Mouse (Mus musculus): ENCODE measurements at regions not wholly inside any gene's neighbourhood (a gene's known extent, or its start where the extent isn't known, plus 50 kb on each side); places are given as distances from the start of the nearest gene placed in this dataset.
A peak's percentile ranks its signal among the peaks of the same experiment; 100 is the strongest.

DNA sequence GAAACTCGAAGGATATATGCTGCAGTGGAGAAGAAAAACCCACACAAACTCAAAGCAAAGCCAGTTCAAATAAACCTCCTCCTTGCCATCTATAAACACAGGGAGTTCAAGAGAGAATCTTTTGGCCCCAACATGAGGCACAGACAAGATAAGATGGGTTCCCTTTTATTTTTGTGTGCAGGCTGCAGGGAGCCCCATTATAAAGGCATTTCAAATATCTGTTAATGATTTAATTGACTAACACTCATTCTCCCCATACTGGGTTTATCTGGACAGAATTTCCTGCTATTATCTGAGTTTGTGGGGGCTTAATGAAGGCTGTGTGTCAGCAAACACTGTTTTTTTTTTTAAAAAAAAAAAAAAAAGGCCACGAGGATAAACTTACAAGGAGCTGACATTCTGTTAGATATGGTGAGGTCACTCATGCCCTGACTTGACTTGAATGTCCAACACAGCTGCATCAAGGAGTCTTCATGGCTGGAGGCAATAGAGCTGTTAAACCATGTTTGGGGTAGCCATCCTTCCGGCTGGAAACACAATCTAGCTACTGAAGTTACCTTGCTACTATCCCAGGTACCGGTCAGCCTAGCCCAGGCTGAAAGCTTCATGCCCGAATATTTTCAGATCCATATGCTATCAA is 423.8 kb downstream of the Wdr11 start:
- DNase-seq (ENCODE audit: low read depth) = no peak
- TF ChIP-seq CTCF (IDR thresholded peaks at IDR 0.05; ENCODE audit: borderline replicate concordance, extremely low read depth, insufficient read depth, insufficient read length) (no peak), POLR2A (IDR thresholded peaks at IDR 0.05; ENCODE audit: borderline replicate concordance, extremely low read depth, insufficient read depth, insufficient read length, poor library complexity, severe bottlenecking) (no peak)

DNA sequence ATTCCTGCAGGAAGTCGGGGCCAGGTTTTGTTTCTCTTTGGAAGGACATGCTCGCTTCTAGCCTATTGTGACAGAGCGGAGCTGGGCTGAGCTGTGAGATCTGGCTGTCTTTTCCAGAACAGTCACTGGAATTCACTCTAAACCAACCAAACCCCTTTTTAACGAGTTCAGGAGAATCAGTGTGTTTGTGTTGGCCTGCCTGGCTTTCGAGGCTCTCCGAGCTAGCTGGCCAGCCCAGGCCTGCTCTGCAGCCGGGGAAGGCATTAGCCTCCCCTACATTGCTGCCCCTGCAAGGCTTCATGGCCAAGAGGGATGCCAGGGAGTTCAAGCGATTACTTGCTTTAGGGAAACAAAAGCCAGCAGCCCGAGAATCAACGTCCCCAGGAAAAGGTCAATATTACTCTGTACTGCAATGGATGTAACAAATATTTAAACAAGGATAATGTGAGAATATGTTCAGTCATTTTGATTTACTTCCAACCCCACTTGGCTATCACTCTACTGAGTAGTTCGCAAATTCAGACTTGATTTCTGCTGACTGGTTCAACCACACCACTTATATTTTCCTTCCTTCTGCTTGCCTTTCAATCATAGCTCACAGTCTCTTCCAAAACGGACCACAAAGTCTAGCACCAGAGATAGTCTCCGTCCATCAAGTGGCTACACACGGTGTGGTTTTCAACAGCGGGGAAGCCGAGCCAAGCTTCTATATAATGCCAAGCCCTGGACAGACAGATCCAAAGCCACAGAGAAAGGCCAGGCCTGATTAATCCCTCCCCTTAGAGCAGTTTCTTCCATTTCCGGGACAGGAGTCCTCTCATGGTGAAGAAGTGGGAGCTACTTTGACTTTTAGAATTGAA is 424.6 kb downstream of the Wdr11 start:
- TF ChIP-seq CTCF (IDR thresholded peaks at IDR 0.05; ENCODE audit: borderline replicate concordance, extremely low read depth, insufficient read depth, insufficient read length) (no peak), POLR2A (IDR thresholded peaks at IDR 0.05; ENCODE audit: borderline replicate concordance, extremely low read depth, insufficient read depth, insufficient read length, poor library complexity, severe bottlenecking) (no peak)

DNA sequence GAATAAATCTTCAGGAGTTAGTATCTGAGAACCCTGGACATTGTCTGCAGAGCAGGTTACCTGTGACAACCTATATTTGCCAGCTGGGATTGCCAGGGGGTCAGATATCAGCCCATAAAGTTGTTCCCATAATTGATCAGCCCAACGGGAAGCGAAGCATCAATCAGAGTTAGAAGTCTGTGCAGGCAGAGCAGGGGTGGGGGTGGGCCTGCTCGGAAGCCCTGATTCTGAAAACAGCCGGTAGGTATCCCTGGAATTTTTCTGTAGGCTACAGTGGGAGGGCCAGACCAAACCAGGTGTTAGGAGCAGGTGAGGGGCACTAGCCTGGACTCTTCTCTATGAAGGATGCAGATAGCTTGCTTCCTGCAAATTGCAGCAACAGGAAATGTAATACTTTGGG is 427.2 kb downstream of the Wdr11 start:
- TF ChIP-seq CTCF (IDR thresholded peaks at IDR 0.05; ENCODE audit: borderline replicate concordance, extremely low read depth, insufficient read depth, insufficient read length) (no peak), POLR2A (IDR thresholded peaks at IDR 0.05; ENCODE audit: borderline replicate concordance, extremely low read depth, insufficient read depth, insufficient read length, poor library complexity, severe bottlenecking) (no peak)
- DNase-seq (ENCODE audit: low read depth) = no peak

More for the DNA sequence above, 424.6 kb downstream of the Wdr11 start:
- DNase-seq (ENCODE audit: low read depth) = no peak

DNA sequence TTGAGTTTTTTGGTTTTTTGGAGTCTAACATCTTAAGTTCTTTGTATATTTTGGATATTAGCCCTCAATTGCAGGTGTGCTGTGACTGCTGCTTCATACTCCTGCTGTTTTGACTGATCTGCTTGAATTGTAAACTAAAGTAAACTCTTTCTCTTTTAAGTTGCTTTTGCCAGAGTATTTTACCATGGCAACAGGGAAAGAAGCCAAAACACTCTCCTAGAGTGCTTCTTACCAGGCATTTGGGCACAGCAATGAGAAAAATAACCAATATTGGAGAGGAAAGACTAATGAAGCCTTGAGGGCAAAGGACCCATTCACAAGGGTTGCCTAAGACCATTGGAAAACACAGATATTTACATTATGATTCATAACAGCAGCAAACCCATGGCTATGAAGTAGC is 437.3 kb downstream of the Wdr11 start:
- TF ChIP-seq CTCF (IDR thresholded peaks at IDR 0.05; ENCODE audit: borderline replicate concordance, extremely low read depth, insufficient read depth, insufficient read length) = no peak
- TF ChIP-seq POLR2A (IDR thresholded peaks at IDR 0.05; ENCODE audit: borderline replicate concordance, extremely low read depth, insufficient read depth, insufficient read length, poor library complexity, severe bottlenecking) = no peak
- DNase-seq (ENCODE audit: low read depth) = peak; percentile 72

DNA sequence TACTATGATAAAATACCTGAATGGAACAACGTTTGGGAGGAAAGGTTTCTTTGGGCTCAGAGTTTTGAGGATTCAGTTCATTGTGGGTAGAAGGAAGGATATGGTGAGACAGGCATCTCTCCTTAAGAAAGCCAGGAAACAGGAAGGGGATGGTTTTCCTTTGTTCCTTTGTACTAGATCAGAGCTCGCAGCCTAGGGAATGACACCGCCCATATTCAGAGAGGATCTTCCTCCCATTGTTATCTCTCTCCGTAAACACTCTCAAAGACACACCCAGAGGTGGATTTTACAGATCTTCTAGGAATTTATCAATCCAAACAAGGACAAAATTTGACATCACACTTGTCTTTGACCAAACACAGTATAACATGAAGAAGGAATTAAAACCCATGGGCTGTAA is 439.0 kb downstream of the Wdr11 start:
- DNase-seq (ENCODE audit: low read depth) = no peak
- no peak for TF ChIP-seq POLR2A (IDR thresholded peaks at IDR 0.05; ENCODE audit: borderline replicate concordance, extremely low read depth, insufficient read depth, insufficient read length, poor library complexity, severe bottlenecking)
- TF ChIP-seq CTCF (IDR thresholded peaks at IDR 0.05; ENCODE audit: borderline replicate concordance, extremely low read depth, insufficient read depth, insufficient read length) = no peak

DNA sequence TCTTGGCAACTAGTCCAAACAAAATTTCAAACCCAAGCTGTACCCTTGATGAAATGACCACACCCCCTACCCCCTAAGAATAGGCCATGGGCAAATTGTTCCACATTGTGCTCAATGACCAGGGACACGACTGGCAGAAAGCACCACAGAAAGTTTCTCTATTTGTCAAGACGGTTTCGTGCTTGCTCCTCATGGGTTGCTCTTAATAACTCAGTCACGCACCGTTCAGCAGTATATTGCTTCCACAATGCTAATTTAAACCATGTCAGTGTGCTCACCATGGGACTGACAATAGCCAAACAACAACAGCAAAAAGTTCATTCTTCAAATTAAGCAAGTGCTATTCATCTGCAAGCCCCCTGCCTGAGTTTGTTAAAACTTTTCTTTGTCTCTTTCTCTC is 444.6 kb downstream of the Wdr11 start:
- TF ChIP-seq POLR2A (IDR thresholded peaks at IDR 0.05; ENCODE audit: borderline replicate concordance, extremely low read depth, insufficient read depth, insufficient read length, poor library complexity, severe bottlenecking) = no peak
- no peak for TF ChIP-seq CTCF (IDR thresholded peaks at IDR 0.05; ENCODE audit: borderline replicate concordance, extremely low read depth, insufficient read depth, insufficient read length)
- peak; percentile 16 for DNase-seq (ENCODE audit: low read depth)

DNA sequence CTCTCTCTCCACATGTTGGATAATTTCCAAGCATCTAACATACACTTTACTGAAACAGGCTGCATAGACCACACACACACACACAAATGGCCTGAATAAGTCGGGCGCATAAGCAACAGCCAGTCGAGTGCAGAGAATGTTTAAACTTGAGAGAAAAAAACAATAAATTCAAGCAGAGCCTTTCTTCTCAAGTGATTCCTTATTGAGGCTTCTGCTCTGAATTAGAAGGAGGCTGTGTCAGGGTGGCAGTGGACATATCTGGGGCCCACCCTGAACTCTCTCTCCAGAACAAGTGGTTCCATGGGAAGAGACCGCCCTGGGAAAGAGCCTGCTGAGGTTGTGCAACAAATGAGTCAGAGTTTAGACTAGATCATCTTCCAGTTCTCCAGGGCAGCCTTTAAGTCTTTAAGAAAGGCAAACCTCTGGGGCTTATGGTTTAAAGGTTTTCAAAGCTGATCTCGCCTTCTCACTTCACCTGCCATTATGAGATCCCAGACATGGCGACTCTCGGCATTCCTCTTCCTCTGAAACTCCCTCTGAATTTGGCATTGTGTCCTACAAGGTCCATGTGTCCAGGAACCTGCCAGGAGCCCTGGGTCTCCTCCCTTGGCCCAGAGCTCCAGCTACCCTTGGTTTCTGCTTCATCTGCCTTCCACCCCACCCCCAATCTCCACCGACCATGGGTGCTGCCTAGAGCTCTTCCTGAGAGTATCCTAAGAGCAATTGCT is 445.3 kb downstream of the Wdr11 start:
- peak; percentile 40 for DNase-seq (ENCODE audit: low read depth)

DNA sequence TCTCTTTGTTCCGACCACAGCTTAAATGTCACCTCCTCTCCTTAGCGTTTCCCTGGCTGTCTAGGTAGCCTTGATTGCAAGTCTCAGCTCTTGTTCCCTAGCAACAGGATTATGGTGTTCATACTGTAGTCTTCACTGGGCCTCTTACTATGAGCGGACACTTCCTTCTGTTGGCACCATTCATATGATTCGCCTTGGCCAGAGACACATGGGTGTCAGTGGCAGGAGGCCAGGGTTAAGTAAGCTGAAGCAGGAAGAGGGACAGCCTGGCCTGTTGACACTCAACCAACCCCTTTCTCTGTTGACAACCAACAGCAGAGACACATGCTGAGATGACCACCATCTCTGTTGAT is 445.9 kb downstream of the Wdr11 start:
- TF ChIP-seq POLR2A (IDR thresholded peaks at IDR 0.05; ENCODE audit: borderline replicate concordance, extremely low read depth, insufficient read depth, insufficient read length, poor library complexity, severe bottlenecking) (no peak), CTCF (IDR thresholded peaks at IDR 0.05; ENCODE audit: borderline replicate concordance, extremely low read depth, insufficient read depth, insufficient read length) (no peak)
- peak; percentile 31 for DNase-seq (ENCODE audit: low read depth)

More for the DNA sequence above, 445.3 kb downstream of the Wdr11 start:
- TF ChIP-seq CTCF (IDR thresholded peaks at IDR 0.05; ENCODE audit: borderline replicate concordance, extremely low read depth, insufficient read depth, insufficient read length) = no peak
- no peak for TF ChIP-seq POLR2A (IDR thresholded peaks at IDR 0.05; ENCODE audit: borderline replicate concordance, extremely low read depth, insufficient read depth, insufficient read length, poor library complexity, severe bottlenecking)

DNA sequence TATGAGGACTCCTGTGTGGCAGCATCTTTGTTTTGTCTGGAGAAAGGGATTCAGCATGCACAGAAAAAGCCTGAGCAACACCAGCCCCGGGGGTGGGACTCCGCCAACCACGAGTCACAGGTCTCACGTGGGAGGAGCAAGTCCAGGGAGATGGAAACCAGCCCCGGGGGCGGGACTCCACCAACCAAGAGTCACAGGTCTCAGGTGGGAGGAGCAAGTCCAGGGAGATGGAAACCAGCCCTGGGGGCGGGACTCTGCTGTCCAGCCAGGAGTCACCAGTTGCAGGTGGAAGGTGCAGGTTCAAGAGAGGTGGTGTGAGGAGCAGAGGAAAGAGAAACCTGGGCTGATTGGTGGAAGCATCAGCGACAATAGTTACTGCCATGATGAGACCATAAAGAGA is 448.9 kb downstream of the Wdr11 start:
- TF ChIP-seq POLR2A (IDR thresholded peaks at IDR 0.05; ENCODE audit: borderline replicate concordance, extremely low read depth, insufficient read depth, insufficient read length, poor library complexity, severe bottlenecking) (no peak), CTCF (IDR thresholded peaks at IDR 0.05; ENCODE audit: borderline replicate concordance, extremely low read depth, insufficient read depth, insufficient read length) (no peak)
- no peak for DNase-seq (ENCODE audit: low read depth)

DNA sequence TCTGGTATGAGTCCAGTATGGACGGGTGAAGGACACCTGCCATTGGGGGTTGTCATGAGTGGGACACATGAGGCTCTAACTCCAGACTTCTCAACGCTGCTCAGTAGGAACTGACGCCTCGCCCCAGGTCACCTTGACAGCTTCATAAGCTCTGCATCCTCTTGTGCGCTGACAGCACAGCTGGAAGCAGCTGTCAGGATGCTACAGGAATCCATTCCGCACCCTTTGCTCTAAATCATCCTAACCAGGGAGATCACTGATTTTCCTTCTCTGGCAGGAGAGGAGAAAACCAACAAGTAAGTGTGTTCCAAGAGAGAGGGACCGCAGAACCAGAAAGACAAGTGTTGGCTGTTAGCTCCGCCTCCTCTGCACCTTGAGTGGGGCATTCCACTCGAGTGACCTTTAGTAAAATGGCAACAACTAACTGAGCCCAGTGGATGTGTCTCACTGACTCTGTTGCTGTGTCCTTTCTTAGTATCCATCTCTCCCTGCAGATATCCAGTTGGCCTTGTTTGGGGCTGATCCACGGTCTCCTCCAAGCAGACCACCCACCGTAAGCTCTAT is 449.8 kb downstream of the Wdr11 start:
- no peak for TF ChIP-seq POLR2A (IDR thresholded peaks at IDR 0.05; ENCODE audit: borderline replicate concordance, extremely low read depth, insufficient read depth, insufficient read length, poor library complexity, severe bottlenecking)
- no peak for TF ChIP-seq CTCF (IDR thresholded peaks at IDR 0.05; ENCODE audit: borderline replicate concordance, extremely low read depth, insufficient read depth, insufficient read length)

DNA sequence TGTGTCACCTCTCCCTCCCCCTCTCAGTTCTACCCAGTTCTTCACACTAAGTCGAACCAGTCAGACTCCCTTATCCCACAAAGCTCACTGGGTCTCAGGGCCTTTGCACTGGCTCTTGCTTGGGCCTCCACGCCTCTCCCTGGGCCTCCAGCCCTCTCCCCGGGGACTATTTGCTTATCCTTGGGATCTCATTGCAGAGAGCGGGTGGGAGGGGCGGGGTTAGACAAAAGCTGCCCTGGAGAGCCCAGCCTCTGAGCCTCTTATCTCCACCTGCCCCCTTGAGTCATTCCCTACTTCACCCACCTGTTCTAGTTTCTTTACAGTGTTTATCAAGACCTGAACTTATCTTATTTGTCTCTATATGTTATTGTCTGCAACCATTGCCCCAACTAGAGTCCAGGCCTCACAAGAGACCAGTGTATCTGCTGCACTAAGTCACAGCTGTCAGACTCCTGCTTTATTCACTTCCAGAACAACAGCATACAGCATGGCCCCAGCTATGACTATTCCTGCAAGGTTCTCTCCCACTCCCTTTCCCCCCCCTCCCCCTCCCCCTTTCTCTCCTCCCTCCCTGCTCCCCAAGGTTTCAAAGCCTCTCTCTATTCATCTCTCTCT is 450.7 kb downstream of the Wdr11 start:
- TF ChIP-seq POLR2A (IDR thresholded peaks at IDR 0.05; ENCODE audit: borderline replicate concordance, extremely low read depth, insufficient read depth, insufficient read length, poor library complexity, severe bottlenecking) = no peak
- TF ChIP-seq CTCF (IDR thresholded peaks at IDR 0.05; ENCODE audit: borderline replicate concordance, extremely low read depth, insufficient read depth, insufficient read length) = no peak

More for the DNA sequence above, 449.8 kb downstream of the Wdr11 start:
- DNase-seq (ENCODE audit: low read depth) = no peak

More for the DNA sequence above, 450.7 kb downstream of the Wdr11 start:
- DNase-seq (ENCODE audit: low read depth) = no peak
